Mouse (Mus musculus) heart, postnatal 0 days (tissue): ENCODE results near the gene Col26a1.

ENCODE experiments used
- CTCF ChIP-seq: IDR thresholded peaks from 2 replicates; pipeline ENCODE4 v1.5.1; 2016; ENCODE audit warnings: antibody characterized with exemption, control low read depth, low read depth
- EP300 ChIP-seq: IDR thresholded peaks from 2 replicates; pipeline ENCODE4 v1.6.1; 2016; ENCODE audit warnings: antibody characterized with exemption, low read depth

GRCm38 (mm10) chr5:136755696-136756095, 127.3 kb downstream of the Col26a1 start:
- TF ChIP-seq CTCF (peak; percentile 83), EP300 (no peak)
